Mouse (Mus musculus) embryonic facial prominence, embryonic 11.5 days (tissue): ENCODE data around the gene Palld. TPM values are rescaled to one million over a fixed set of nuclear protein-coding genes. Genes with fewer than 3 reads are reported as not detected.

Source experiments
- ATAC-seq: fragments of 200-750 bp; cut with Nextera tagmentation; replicated peaks from 2 replicates; pipeline ENCODE4 v1.8.0; 2017; ENCODE audit warnings: low read depth; ENCODE audit not compliant: insufficient number of reproducible peaks, low FRiP score, low TSS enrichment
- DNase-seq: peaks from one replicate; pipeline ENCODE4 v3.0.0-alpha.2; 2015; ENCODE audit warnings: low spot score
- H3K27ac ChIP-seq: fragments of 300-500 bp; sonication (generic); replicated peaks from 2 replicates; pipeline ENCODE4 v1.5.1; 2014; ENCODE audit warnings: mild to moderate bottlenecking, low read depth, low read length, control low read depth
- H3K27me3 ChIP-seq: fragments of 300-500 bp; sonication (generic); 2 replicates; pipeline ENCODE4 v1.6.1; 2014; ENCODE audit warnings: mild to moderate bottlenecking, low read length, moderate library complexity, mixed read lengths; ENCODE audit not compliant: control insufficient read depth, insufficient read depth
- H3K36me3 ChIP-seq: fragments of 300-500 bp; sonication (generic); replicated peaks from 2 replicates; pipeline ENCODE4 v1.6.1; 2014; ENCODE audit warnings: low read depth, mild to moderate bottlenecking, low read length, moderate library complexity, mixed read lengths; ENCODE audit not compliant: control insufficient read depth, insufficient read depth
- H3K4me1 ChIP-seq: fragments of 300-500 bp; sonication (generic); 2 replicates; pipeline ENCODE4 v1.6.1; 2014; ENCODE audit warnings: low read length, mixed read lengths; ENCODE audit not compliant: control insufficient read depth, insufficient read depth
- H3K4me2 ChIP-seq: fragments of 300-500 bp; sonication (generic); 2 replicates; pipeline ENCODE4 v1.6.1; 2014; ENCODE audit warnings: low read depth, mild to moderate bottlenecking, control low read depth, low read length, moderate library complexity
- H3K4me3 ChIP-seq: fragments of 300-500 bp; sonication (generic); 2 replicates; pipeline ENCODE4 v1.5.1; 2014; ENCODE audit warnings: low read depth, low read length, control low read depth
- H3K9ac ChIP-seq: fragments of 300-500 bp; sonication (generic); replicated peaks from 2 replicates; pipeline ENCODE4 v1.6.1; 2014; ENCODE audit warnings: mild to moderate bottlenecking, control low read depth, low read length
- H3K9me3 ChIP-seq: fragments of 300-500 bp; sonication (generic); replicated peaks from 2 replicates; pipeline ENCODE4 v1.6.1; 2016; ENCODE audit warnings: mild to moderate bottlenecking, low read length, inconsistent platforms, mixed read lengths; ENCODE audit not compliant: control insufficient read depth
- WGBS: fragments of 180-500 bp; shearing (Covaris S2); extraction: QIAGEN DNeasy Blood & Tissue Kit; methylation state at CpG from one replicate; pipeline ENCODE4 v1.1.7; 2014; 5-methylcytosine and 5-hydroxymethylcytosine counted together
- polyA plus RNA-seq: library from polyadenylated mRNA; unstranded; fragments of >200 nt; fragmentation: Nextera tagmentation; extraction: Ambion mirVana; gene quantifications from 2 replicates; pipeline ENCODE4 v1.2.1, GENCODE M21; 2014

The Palld gene
- polyA plus RNA-seq, 1 experiment from 2014 or later, result 52.4 TPM

- 63% methylated on average over 4 of the region's 4 CpGs for WGBS
- Histone ChIP-seq H3K9ac (no peak overlapping the region), H3K4me2 (no peak overlapping the region), H3K4me3 (no peak overlapping the region), H3K36me3 (no peaks in the 10 kb centered on the region), H3K27ac (no peak overlapping the region), H3K9me3 (no peaks in the 10 kb centered on the region), H3K4me1 (no peaks in the 10 kb centered on the region), H3K27me3 (no peaks in the 10 kb centered on the region)
- ATAC-seq, result no peak
- DNase-seq, result peak; percentile 59
Observed at GRCm38 (mm10) chr8:61499035-61499434, 403.5 kb downstream of the Palld start.

- H3K36me3 ChIP-seq, result no peaks in the 10 kb centered on the region
- no peak overlapping the region for H3K27ac ChIP-seq
- H3K9ac ChIP-seq, result no peak overlapping the region
- no peaks in the 10 kb centered on the region for H3K9me3 ChIP-seq
- no peak overlapping the region for H3K4me3 ChIP-seq
- WGBS, result 84% methylated on average over 4 of the region's 4 CpGs
- DNase-seq (no peak), ATAC-seq (no peak)
- H3K4me1 ChIP-seq, result no peaks in the 10 kb centered on the region
- no peaks in the 10 kb centered on the region for H3K27me3 ChIP-seq
- no peak overlapping the region for H3K4me2 ChIP-seq
Observed at GRCm38 (mm10) chr8:61497110-61497509, 405.4 kb downstream of the Palld start.

GRCm38 (mm10) chr8:61488631-61489030 lies 413.9 kb downstream of the Palld start:
- peak overlapping the region; percentile 76; the same call in 1 of the 2 replicates for H3K9ac ChIP-seq
- H3K4me2 ChIP-seq, result peak overlapping the region; percentile 75
- no peak overlapping the region for H3K27ac ChIP-seq
- no peak for ATAC-seq
- H3K9me3 ChIP-seq, result no peaks in the 10 kb centered on the region
- no peaks in the 10 kb centered on the region for H3K27me3 ChIP-seq
- DNase-seq, result no peak
- no peaks in the 10 kb centered on the region for H3K4me1 ChIP-seq
- H3K4me3 ChIP-seq, result peak overlapping the region; percentile 72; the same call in 1 of the 2 replicates
- no peaks in the 10 kb centered on the region for H3K36me3 ChIP-seq
- 90% methylated on average over 8 of the region's 8 CpGs for WGBS

GRCm38 (mm10) chr8:61487597-61488156 lies 414.8 kb downstream of the Palld start, which contains the start of gene Cbr4:
TSS of gene Cbr4 (plus strand) at chr8:61487734.
- under 1% methylated on average over 29 of the region's 29 CpGs for WGBS
- no peaks in the 10 kb centered on the region for H3K27me3 ChIP-seq
- no peaks in the 10 kb centered on the region for H3K4me1 ChIP-seq
- peak; percentile 87 for ATAC-seq
- peak within 1 kb of the TSS; percentile 58; the same call in 1 of the 2 replicates for H3K27ac ChIP-seq
- peak within 1 kb of the TSS; percentile 75 for H3K4me2 ChIP-seq
- peak within 1 kb of the TSS; percentile 76 for H3K9ac ChIP-seq
- peak within 1 kb of the TSS; percentile 72 for H3K4me3 ChIP-seq
- H3K9me3 ChIP-seq, result no peaks in the 10 kb centered on the region
- peak; percentile 99 for DNase-seq
- H3K36me3 ChIP-seq, result no peaks in the 10 kb centered on the region

GRCm38 (mm10) chr8:61486923-61487529 lies 415.5 kb downstream of the Palld start:
- WGBS, result 100% methylated on average over 2 of the region's 2 CpGs
- H3K27ac ChIP-seq, result no peak overlapping the region
- DNase-seq (no peak), ATAC-seq (no peak)
- no peak overlapping the region for H3K4me2 ChIP-seq
- H3K4me1 ChIP-seq, result no peaks in the 10 kb centered on the region
- H3K9ac ChIP-seq, result no peak overlapping the region
- H3K27me3 ChIP-seq, result no peaks in the 10 kb centered on the region
- no peaks in the 10 kb centered on the region for H3K9me3 ChIP-seq
- H3K4me3 ChIP-seq, result peak overlapping the region; percentile 72
- H3K36me3 ChIP-seq, result no peaks in the 10 kb centered on the region

- peak; percentile 52; the same call in 1 of the 2 replicates for ATAC-seq
Observed at GRCm38 (mm10) chr8:61480260-61480967, 422.1 kb downstream of the Palld start.

GRCm38 (mm10) chr8:61479506-61480214 lies 422.8 kb downstream of the Palld start:
- Histone ChIP-seq H3K27ac (no peak overlapping the region), H3K4me1 (no peaks in the 10 kb centered on the region), H3K4me3 (no peak overlapping the region), H3K4me2 (no peak overlapping the region), H3K9ac (no peak overlapping the region), H3K27me3 (no peaks in the 10 kb centered on the region), H3K36me3 (no peaks in the 10 kb centered on the region), H3K9me3 (no peaks in the 10 kb centered on the region)
- DNase-seq (peak; percentile 64), ATAC-seq (peak; percentile 58; the same call in 1 of the 2 replicates)
- WGBS, result 56% methylated on average over 11 of the region's 11 CpGs

More at GRCm38 (mm10) chr8:61480260-61480967, 422.1 kb downstream of the Palld start:
- no peak overlapping the region for H3K4me2 ChIP-seq
- no peak for DNase-seq
- 82% methylated on average over 14 of the region's 14 CpGs for WGBS
- H3K27ac ChIP-seq, result no peak overlapping the region
- H3K36me3 ChIP-seq, result no peaks in the 10 kb centered on the region
- H3K4me1 ChIP-seq, result no peaks in the 10 kb centered on the region
- no peak overlapping the region for H3K4me3 ChIP-seq
- no peaks in the 10 kb centered on the region for H3K27me3 ChIP-seq
- no peaks in the 10 kb centered on the region for H3K9me3 ChIP-seq
- no peak overlapping the region for H3K9ac ChIP-seq
